Mouse (Mus musculus): ENCODE measurements at regions not wholly inside any gene's neighbourhood (a gene's known extent, or its start where the extent isn't known, plus 50 kb on each side); places are given as distances from the start of the nearest gene placed in this dataset.

DNA sequence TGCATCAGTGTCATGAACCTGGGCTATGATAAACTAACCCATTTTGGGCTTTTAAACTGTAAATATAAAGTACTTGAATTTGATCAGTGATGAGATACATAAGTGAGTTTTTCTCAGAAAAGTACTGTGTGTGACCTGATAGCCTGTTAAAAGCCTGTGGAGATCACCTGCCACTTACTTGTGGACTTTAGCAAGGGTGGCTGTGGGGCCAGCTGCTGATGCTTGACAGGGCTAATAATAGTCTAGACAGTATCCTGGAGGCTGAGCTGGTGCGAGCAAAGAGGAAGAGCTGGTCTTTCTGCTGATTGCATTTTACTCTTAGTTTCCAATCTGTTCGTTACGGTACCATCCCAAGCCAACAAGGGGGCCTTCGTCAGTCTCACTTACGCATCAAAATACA is 60.0 kb upstream of the Mbip start:
- ATAC-seq (replicated peaks in 1 of 2; ENCODE audit: insufficient read depth in 1 of 2, low FRiP score in 2 of 2, low TSS enrichment in 1 of 2, low read depth in 1 of 2, poor library complexity in 2 of 2, severe bottlenecking in 2 of 2), result no peak

DNA sequence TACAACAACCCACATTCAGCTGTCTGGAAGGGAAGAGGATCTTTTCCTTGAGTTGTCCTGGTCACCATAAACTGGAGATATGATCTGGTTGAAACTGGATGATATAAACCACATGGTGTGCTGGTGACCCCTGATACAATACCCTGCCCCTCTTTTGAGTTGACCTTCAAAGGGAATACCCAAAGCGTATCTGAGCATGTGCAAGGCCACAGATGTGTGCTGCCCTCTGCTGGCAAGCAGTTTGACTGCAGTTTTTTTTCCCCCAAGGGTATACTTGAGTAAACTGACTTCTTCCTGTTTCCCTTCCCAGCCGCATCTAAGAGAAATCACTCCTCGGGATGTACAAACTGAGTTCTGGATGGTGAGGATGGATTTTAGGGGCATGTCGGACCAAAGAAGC is 59.1 kb upstream of the Mbip start:
- ATAC-seq (replicated peaks in 1 of 2; ENCODE audit: insufficient read depth in 1 of 2, low FRiP score in 2 of 2, low TSS enrichment in 1 of 2, low read depth in 1 of 2, poor library complexity in 2 of 2, severe bottlenecking in 2 of 2), result peak; percentile 62 to 66; a peak in 2 of 4 replicates

DNA sequence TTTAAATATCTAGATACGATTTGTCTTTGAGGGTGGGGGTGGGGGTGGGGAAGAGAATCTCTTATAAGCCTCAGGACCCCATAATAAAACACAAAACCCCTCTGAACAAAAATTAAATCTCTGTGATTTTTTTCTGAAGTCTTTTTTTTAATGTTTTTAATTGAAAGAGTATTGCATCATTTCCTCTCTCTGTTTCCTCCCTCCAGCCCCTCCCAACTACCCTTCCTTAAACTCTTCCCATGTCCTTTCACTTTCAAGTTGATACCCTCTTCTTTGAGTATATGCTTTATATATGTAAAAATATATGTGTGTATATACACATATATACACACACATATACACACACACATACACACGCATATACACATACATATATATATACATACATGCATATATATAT is 58.6 kb upstream of the Mbip start:
- no peak for ATAC-seq (replicated peaks in 1 of 2; ENCODE audit: insufficient read depth in 1 of 2, low FRiP score in 2 of 2, low TSS enrichment in 1 of 2, low read depth in 1 of 2, poor library complexity in 2 of 2, severe bottlenecking in 2 of 2)

DNA sequence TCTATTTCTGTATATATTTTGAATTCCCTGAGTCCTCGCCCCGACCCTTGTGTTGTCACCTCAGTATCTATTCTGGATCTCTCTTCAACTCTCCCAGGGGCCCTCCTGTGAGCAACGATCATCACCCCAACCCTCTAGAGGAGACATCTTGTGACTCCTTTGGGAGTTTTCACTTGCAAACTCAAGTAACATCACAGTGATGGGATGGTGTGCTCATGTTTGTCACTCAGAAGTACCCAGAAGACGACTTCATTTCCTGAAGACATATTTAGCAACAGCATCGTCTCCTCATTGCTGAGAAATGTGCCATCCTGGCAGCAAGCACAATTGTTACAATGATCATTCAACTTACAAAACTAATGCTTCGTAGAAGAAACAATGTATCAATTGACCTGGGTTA is 57.9 kb upstream of the Mbip start:
- no peak for ATAC-seq (replicated peaks in 1 of 2; ENCODE audit: insufficient read depth in 1 of 2, low FRiP score in 2 of 2, low TSS enrichment in 1 of 2, low read depth in 1 of 2, poor library complexity in 2 of 2, severe bottlenecking in 2 of 2)

DNA sequence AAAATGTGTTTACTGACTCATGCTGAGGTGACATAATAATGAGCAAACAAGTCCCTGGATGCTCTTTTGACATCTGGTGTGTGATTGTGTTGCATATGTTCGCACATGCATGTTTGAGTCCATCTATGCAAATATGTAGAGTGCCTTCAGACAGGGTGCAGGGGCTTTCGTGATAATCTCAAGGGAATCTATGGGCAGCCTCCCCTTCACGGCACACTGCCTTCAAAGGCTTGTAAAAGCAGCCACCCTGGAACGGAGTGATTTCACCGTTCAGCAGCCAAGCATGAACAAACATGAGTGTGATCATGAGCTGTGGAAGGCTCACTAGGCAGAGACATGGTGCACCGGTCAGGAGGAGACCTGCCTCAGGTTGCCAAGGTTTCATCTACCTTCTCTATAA is 57.1 kb upstream of the Mbip start:
- ATAC-seq (replicated peaks in 1 of 2; ENCODE audit: insufficient read depth in 1 of 2, low FRiP score in 2 of 2, low TSS enrichment in 1 of 2, low read depth in 1 of 2, poor library complexity in 2 of 2, severe bottlenecking in 2 of 2), result no peak

DNA sequence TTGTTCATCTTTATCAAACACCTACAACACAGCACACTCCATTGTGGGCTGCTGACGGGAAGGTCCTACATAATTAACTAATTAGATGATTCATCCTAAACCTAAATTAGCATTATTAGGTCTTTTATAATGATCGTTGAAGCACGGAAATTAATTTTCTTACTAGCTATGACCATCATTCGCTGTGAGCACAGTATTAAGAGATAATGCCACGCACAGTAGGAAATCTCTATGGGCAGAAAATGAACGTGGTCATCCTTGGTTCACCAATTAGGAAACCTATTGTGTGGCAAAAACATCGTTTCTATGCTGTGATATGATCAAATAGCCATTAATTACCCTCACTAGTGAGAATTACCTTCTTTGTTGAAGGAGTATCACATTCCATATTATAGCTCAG is 56.4 kb upstream of the Mbip start:
- no peak for ATAC-seq (replicated peaks in 1 of 2; ENCODE audit: insufficient read depth in 1 of 2, low FRiP score in 2 of 2, low TSS enrichment in 1 of 2, low read depth in 1 of 2, poor library complexity in 2 of 2, severe bottlenecking in 2 of 2)

Data from hematopoietic stem cell, adult 5-6 weeks (primary cell).